Mouse (Mus musculus): ENCODE results near the gene Cpd.

The Cpd gene

GRCm38 (mm10) chr11:76775533-76775932 is 71.3 kb downstream of the Cpd start:
- no peak for DNase-seq

GRCm38 (mm10) chr11:76773811-76774210 is 73.0 kb downstream of the Cpd start:
- DNase-seq: no peak

GRCm38 (mm10) chr11:76770566-76770965 is 76.3 kb downstream of the Cpd start:
- DNase-seq: no peak

- DNase-seq: no peak
These were observed 83.1 kb downstream of the Cpd start for GRCm38 (mm10) chr11:76763741-76764122.

- peak; percentile 78 to 80 for DNase-seq
These were observed 83.6 kb downstream of the Cpd start, which contains the start of gene Gosr1 for GRCm38 (mm10) chr11:76763053-76763740. Gene Gosr1, minus strand, starts transcription at chr11:76763579.

- no peak for DNase-seq
These were observed 94.5 kb downstream of the Cpd start for GRCm38 (mm10) chr11:76752276-76752675.

GRCm38 (mm10) chr11:76748819-76749218 is 98.0 kb downstream of the Cpd start:
- no peak for DNase-seq

GRCm38 (mm10) chr11:76745921-76746320 is 100.9 kb downstream of the Cpd start:
- DNase-seq: no peak

- DNase-seq: no peak
These were observed 102.3 kb downstream of the Cpd start for GRCm38 (mm10) chr11:76744550-76744949.

GRCm38 (mm10) chr11:76742511-76742910 is 104.3 kb downstream of the Cpd start:
- DNase-seq: no peak

- peak in 1 of 2 experiments; percentile 14 for DNase-seq
These were observed 107.7 kb downstream of the Cpd start for GRCm38 (mm10) chr11:76739125-76739524.

GRCm38 (mm10) chr11:76735753-76736324 is 111.0 kb downstream of the Cpd start:
- DNase-seq: no peak

- DNase-seq: no peak
These were observed 112.3 kb downstream of the Cpd start for GRCm38 (mm10) chr11:76734560-76734959.

GRCm38 (mm10) chr11:76730650-76731049 is 116.2 kb downstream of the Cpd start:
- no peak for DNase-seq
